Mouse (Mus musculus) heart, embryonic 13.5 days (tissue): Measurements from ENCODE around the gene Trmo. TPM values are rescaled to one million over a fixed set of nuclear protein-coding genes. Genes with fewer than 3 reads are reported as not detected.

Source experiments
- ATAC-seq: fragments of 200-750 bp; cut with Nextera tagmentation; 2 replicates; pipeline ENCODE4 v1.8.0; 2017; ENCODE audit warnings: moderate TSS enrichment; ENCODE audit not compliant: insufficient number of reproducible peaks, low FRiP score, low TSS enrichment; ENCODE audit errors: extremely low read depth
- H3K27ac ChIP-seq: fragments of 300-500 bp; sonication (generic); replicated peaks from 2 replicates; pipeline ENCODE4 v1.5.1; 2015; ENCODE audit warnings: moderate library complexity, mild to moderate bottlenecking, inconsistent platforms
- H3K27me3 ChIP-seq: fragments of 300-500 bp; sonication (generic); replicated peaks from 2 replicates; pipeline ENCODE4 v1.6.1; 2015; ENCODE audit warnings: mild to moderate bottlenecking, inconsistent platforms
- H3K36me3 ChIP-seq: fragments of 300-500 bp; sonication (generic); 2 replicates; pipeline ENCODE4 v1.6.1; 2015; ENCODE audit warnings: mild to moderate bottlenecking, inconsistent platforms
- H3K4me1 ChIP-seq: fragments of 300-500 bp; sonication (generic); 2 replicates; pipeline ENCODE4 v1.6.1; 2015; ENCODE audit warnings: inconsistent platforms
- H3K4me2 ChIP-seq: fragments of 300-500 bp; sonication (generic); 2 replicates; pipeline ENCODE4 v1.6.1; 2015; ENCODE audit warnings: inconsistent platforms, mild to moderate bottlenecking, moderate library complexity
- H3K4me3 ChIP-seq: fragments of 300-500 bp; sonication (generic); 2 replicates; pipeline ENCODE4 v1.5.1; 2015; ENCODE audit warnings: moderate library complexity, mild to moderate bottlenecking, inconsistent platforms
- H3K9ac ChIP-seq: fragments of 300-500 bp; sonication (generic); 2 replicates; pipeline ENCODE4 v1.6.1; 2015; ENCODE audit warnings: inconsistent platforms, mild to moderate bottlenecking, moderate library complexity
- H3K9me3 ChIP-seq: fragments of 300-500 bp; sonication (generic); 2 replicates; pipeline ENCODE4 v1.6.1; 2016; ENCODE audit warnings: inconsistent platforms
- WGBS: fragments of 180-500 bp; shearing (Covaris S2); methylation state at CpG from one replicate; pipeline ENCODE4 v1.1.7; 2015; ENCODE audit warnings: mixed read lengths; 5-methylcytosine and 5-hydroxymethylcytosine counted together
- polyA plus RNA-seq: library from polyadenylated mRNA; unstranded; fragments of >200 nt; fragmentation: Nextera tagmentation; extraction: Ambion mirVana; gene quantifications from 2 replicates; pipeline ENCODE4 v1.2.1, GENCODE M21; 2015

Trmo gene
- polyA plus RNA-seq, 1 experiment from 2014 or later = 7.1 TPM

DNA sequence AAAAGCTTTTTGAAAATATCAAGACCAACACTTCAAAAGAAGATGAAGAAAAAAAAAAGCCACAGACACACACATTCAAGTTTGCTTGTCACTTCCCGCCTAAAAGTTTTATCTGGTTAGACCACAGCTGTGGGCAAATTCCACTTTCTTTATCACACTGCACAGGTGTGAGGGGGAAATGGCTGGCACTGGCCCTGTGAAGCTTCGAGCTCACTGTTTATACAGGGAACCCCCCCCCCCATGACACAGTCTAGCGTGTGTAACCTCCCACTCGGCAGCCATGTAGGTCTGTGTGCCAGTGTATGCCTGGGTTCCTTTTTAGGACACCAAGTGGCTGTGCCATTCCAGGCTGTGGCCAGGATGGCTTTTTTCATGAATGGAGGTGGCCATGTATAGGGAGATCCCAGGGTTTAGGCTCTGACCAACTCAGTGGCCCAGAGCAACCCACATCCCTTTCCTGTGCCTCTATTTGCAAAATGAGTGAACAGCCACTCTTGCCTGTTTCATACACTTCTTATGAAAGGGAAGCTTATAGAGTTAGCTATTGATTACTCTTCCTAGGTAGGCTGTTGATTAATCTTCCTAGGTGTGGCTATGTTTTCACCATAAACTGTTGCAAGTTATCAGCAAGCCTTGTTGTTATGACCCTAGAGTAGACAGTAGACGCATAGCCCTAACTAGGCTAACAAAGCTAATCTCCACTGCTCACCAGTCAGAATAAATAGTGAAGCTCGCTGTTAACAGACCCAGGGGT is 15.0 kb upstream of the Trmo start:
- Histone ChIP-seq H3K27ac (no peak overlapping the region), H3K4me2 (peak overlapping the region; percentile 44; the same call in 1 of the 2 replicates), H3K4me1 (peaks cover 4% of the 10 kb centered on the region; the same call in 1 of the 2 replicates), H3K4me3 (peak overlapping the region; percentile 24; the same call in 1 of the 2 replicates), H3K9ac (no peak overlapping the region; the same call in 1 of the 2 replicates), H3K9me3 (no peaks in the 10 kb centered on the region), H3K36me3 (no peaks in the 10 kb centered on the region), H3K27me3 (no peaks in the 10 kb centered on the region)
- ATAC-seq = no peak
- WGBS = 55% methylated on average over 6 of the region's 6 CpGs

DNA sequence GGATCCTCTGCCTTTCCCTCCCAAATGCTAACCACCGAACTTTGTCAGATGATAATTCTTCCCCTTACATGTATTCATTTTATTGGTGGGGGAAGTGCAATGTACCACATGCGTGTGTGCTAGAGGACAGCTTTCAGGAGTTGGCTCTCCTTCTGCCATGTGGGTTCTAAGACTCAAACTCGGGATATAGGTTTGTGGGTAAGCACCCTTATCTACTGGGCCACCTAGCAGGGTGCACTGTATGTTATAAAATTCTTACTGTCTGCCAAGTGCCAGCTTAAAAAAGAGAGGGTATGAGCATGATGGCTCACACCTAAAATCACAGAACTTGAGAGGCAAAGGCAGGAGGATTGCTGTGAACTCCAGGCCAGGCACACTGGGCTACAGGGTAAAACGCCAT is 9.6 kb upstream of the Trmo start:
- H3K36me3 ChIP-seq = no peaks in the 10 kb centered on the region
- H3K9ac ChIP-seq = no peak overlapping the region
- H3K4me2 ChIP-seq = peak overlapping the region; percentile 20; the same call in 1 of the 2 replicates
- H3K27ac ChIP-seq = no peak overlapping the region
- ATAC-seq = no peak
- H3K4me3 ChIP-seq = no peak overlapping the region
- H3K4me1 ChIP-seq = no peaks in the 10 kb centered on the region
- H3K9me3 ChIP-seq = no peaks in the 10 kb centered on the region
- 0 out of 2 replicates have a peak, but pooled peaks cover 9% of the 10 kb centered on the region for H3K27me3 ChIP-seq
- WGBS = 70% methylated on average over 4 of the region's 4 CpGs

DNA sequence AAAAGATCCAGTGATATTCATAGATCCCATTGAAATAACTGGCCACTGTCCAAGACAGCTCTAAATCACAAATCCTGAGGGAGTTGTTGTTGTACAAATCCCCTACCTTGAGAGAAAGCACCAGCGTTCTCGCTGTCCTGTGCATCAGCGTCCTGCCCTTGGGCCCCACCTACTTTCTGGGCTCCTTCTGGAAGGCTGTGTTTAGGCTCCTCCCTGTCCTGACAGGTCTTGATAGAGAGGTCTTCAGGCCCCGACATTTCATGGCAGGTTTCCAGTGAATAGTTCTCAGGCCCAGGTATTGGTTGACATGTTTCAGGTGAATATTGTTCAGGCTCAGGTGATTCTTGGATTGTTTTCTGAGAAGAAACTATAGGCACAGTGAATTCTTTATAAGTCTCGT is 6.5 kb upstream of the Trmo start:
- no peak; the same call in 1 of the 2 replicates for ATAC-seq
- H3K27ac ChIP-seq = no peak overlapping the region

DNA sequence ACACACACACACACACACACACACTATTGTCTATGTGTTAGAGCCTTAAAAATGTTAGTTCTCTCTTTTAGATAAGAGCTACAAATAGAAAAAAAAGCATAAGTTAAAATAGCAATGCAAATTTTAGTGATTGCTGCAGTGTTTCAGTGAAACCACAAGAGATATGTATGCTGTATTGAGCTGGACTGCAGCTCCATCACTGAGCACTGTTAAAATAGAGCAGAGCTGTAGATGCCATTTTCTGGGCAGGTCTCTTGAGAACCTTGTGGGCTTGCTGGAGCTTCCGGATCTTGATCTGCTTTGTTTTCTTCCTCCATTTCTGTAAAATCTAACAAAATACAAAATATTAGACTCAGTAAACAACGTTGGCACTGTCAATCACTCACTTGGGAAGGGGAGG is 5.2 kb upstream of the Trmo start:
- H3K9ac ChIP-seq = no peak overlapping the region
- no peak overlapping the region for H3K4me2 ChIP-seq
- H3K4me3 ChIP-seq = no peak overlapping the region
- no peak for ATAC-seq
- H3K4me1 ChIP-seq = peaks cover 4% of the 10 kb centered on the region; the same call in 1 of the 2 replicates
- no peak overlapping the region for H3K27ac ChIP-seq
- H3K27me3 ChIP-seq = 0 out of 2 replicates have a peak, but pooled peaks cover 9% of the 10 kb centered on the region
- 73% methylated on average over 2 of the region's 2 CpGs for WGBS
- H3K9me3 ChIP-seq = no peaks in the 10 kb centered on the region
- no peaks in the 10 kb centered on the region for H3K36me3 ChIP-seq

More for the DNA sequence above, 6.5 kb upstream of the Trmo start:
- no peaks in the 10 kb centered on the region for H3K36me3 ChIP-seq
- no peak overlapping the region for H3K4me3 ChIP-seq
- WGBS = 27% methylated on average over 5 of the region's 5 CpGs
- H3K9me3 ChIP-seq = no peaks in the 10 kb centered on the region
- no peaks in the 10 kb centered on the region for H3K4me1 ChIP-seq
- 0 out of 2 replicates have a peak overlapping the region, but pooled peaks have one; percentile 2 for H3K4me2 ChIP-seq
- no peak overlapping the region for H3K9ac ChIP-seq
- 0 out of 2 replicates have a peak, but pooled peaks cover 9% of the 10 kb centered on the region for H3K27me3 ChIP-seq

DNA sequence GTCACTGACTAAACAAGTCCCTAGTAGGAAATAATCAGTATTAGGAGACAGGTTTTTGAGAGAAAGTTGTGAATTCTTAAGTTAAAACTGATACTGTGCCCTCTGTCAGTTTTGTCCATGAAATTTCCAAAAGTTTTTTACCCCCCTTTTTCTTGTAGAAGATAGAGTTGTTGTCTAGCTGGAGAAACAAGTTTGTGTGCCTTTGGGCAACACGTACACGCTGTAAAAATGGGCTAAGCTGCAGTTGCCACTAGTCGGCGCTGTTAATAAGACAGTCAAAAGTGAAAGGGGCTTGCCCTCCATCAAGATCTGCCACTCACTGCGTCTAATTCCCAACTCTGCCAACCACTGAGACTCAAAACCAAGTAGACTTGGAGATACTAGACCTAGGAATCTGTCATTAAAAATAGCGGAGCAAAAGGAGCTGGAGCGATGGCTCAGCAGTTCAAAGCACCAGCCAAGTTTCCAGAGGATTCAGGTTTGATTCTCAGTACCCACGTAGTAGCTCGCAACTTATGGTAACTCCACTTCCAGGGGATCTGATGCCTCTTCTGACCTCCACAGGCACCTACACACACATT is 1.2 kb upstream of the Trmo start:
- no peak for ATAC-seq
- Histone ChIP-seq H3K36me3 (peaks cover 21% of the 10 kb centered on the region), H3K4me2 (peak overlapping the region; percentile 73), H3K9ac (peak overlapping the region; percentile 90), H3K4me1 (peaks cover 7% of the 10 kb centered on the region), H3K27me3 (no peaks in the 10 kb centered on the region), H3K9me3 (no peaks in the 10 kb centered on the region), H3K27ac (peak overlapping the region; percentile 95), H3K4me3 (peak overlapping the region; percentile 71)
- WGBS = 21% methylated on average over 9 of the region's 9 CpGs

DNA sequence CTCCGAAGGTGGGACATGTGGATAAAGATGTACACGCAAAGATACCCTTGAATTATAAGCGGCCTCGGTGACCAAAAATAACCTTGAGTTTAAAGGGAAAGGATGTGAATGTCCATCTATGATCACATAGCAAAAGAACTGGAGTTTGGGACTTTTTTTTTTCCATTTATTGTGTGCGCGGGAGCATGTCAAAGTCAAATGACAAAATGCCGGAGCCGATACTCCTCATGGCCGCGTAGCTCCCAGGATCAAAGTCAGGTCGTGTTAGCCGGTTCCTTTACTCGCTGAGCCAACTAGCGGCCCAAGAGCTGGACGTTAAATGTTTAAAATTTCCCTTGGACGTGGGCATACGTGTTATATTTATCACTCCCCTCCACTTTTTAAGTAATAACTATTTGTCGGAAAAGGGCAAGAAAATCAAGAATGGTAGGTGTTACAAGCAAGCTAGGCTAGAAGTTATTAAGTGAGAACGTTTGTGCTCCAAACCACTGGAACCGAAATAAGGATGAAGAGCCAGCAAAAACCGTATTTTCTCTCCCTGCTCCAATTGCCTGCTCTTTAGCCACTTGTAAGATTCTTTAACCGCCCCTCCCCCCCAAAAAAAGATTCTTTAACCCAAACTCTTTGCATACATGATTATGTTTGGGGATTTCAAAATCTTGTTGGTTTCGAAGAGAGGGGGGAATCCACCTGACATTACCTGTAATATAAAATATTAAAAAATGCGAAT is 540 bp upstream of the Trmo start:
- Histone ChIP-seq H3K36me3 (peaks cover 28% of the 10 kb centered on the region), H3K9me3 (no peaks in the 10 kb centered on the region), H3K4me2 (peak overlapping the region; percentile 73), H3K4me1 (peaks cover 7% of the 10 kb centered on the region), H3K27ac (peak overlapping the region; percentile 95), H3K27me3 (no peaks in the 10 kb centered on the region), H3K4me3 (peak overlapping the region; percentile 71), H3K9ac (peak overlapping the region; percentile 90)
- no peak for ATAC-seq
- 2% methylated on average over 24 of the region's 24 CpGs for WGBS

DNA sequence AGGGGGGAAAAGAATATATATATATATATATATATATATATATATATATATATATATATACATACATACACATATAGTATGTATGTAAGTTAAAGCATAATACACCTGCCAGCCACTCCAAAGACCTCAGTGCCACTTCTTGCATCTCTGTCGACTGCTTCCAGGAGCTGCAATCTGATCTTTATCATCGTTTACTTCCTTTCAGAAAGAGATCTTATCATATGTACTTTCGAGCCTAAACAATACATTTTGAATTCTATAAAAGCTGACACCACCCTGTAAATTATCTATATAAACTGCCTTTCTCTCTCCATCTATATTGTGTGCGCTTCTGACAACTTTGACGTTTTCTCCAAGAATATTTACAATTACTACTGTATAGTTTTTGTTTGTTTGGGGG is 681 bp downstream of the Trmo start:
- Histone ChIP-seq H3K4me1 (peaks cover 7% of the 10 kb centered on the region), H3K4me2 (peak overlapping the region; percentile 73), H3K27ac (peak overlapping the region; percentile 95), H3K36me3 (peaks cover 39% of the 10 kb centered on the region), H3K9ac (peak overlapping the region; percentile 90), H3K4me3 (peak overlapping the region; percentile 71), H3K27me3 (no peaks in the 10 kb centered on the region), H3K9me3 (no peaks in the 10 kb centered on the region)
- ATAC-seq = no peak
- 22% methylated on average over 5 of the region's 5 CpGs for WGBS

DNA sequence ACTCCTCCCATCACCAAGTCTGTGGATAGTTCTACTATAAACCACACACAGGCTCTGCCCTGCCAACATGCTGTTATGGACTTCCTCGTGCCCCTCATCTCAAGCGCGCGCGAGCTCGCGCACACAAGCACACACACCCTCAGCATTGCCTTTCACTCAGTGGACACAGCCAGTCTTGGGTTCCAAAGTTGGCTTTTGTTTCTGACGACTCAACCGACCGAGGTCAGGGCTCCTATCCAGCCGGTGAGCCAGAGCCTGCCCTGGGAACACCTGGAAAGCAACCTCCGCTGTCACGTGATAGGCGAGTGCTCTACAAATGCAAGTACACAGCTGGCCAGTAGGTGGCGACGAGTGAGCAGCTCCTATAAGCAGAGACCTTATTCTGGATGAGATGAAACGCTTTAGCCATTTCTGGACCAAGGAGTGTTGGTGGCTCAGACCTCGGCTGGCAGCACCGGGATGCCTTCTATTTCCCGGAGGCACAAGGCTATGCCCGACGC is 14.3 kb downstream of the Trmo start:
- Histone ChIP-seq H3K4me2 (peak overlapping the region; percentile 80), H3K36me3 (peaks cover 42% of the 10 kb centered on the region), H3K9ac (peak overlapping the region; percentile 74; the same call in 1 of the 2 replicates), H3K27ac (no peak overlapping the region), H3K4me1 (peaks cover 26% of the 10 kb centered on the region), H3K27me3 (no peaks in the 10 kb centered on the region), H3K4me3 (peak overlapping the region; percentile 51), H3K9me3 (no peaks in the 10 kb centered on the region)
- 15% methylated on average over 22 of the region's 22 CpGs for whole genome bisulfite sequencing
- ATAC-seq = 0 out of 2 replicates have a peak, but pooled peaks have one; percentile 56

DNA sequence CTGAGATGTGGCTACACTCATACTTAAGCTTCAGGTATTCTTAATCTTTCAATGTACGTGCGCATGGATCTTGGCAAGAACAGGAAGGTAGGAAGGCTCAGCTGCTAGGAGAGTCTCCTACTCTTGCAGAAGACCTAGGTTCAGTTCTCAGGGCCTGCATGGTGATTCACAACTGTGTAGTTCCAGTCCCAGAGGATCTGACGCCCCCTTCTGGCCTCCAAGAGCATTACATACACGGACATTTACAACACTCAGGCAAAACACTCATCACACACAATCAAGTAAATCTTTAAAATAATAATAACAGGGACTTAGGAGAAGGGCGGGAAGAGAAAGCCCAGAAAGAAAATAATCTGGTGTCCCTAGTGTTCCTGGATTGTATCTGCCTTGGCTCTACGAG is 14.8 kb downstream of the Trmo start:
- Histone ChIP-seq H3K4me2 (peak overlapping the region; percentile 80), H3K27me3 (no peaks in the 10 kb centered on the region), H3K4me1 (peaks cover 26% of the 10 kb centered on the region), H3K36me3 (peaks cover 38% of the 10 kb centered on the region), H3K9me3 (no peaks in the 10 kb centered on the region), H3K27ac (no peak overlapping the region), H3K9ac (peak overlapping the region; percentile 74; the same call in 1 of the 2 replicates), H3K4me3 (peak overlapping the region; percentile 51)
- WGBS = 57% methylated on average over 6 of the region's 6 CpGs
- no peak for ATAC-seq

DNA sequence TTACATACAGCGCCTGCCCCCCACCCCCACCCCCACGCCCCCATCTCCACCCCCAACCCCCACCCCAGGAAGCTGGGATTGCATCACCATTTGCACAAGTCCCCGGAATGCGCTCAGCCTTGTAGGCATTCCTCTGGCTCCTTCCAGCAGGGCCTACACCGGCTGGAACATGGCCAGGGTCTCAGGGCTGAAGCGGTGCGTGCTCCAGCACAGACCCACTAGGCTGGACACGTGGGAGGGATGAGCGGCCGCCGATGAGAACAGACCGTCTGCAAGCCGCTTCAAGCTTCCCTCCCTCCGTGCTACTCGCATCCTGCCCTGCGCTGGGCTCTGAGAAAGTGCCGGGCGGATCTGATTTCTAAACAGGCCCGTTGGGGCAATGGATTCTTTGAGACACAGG is 18.2 kb downstream of the Trmo start:
- H3K4me1 ChIP-seq = peaks cover 32% of the 10 kb centered on the region
- H3K27ac ChIP-seq = no peak overlapping the region
- peaks cover 29% of the 10 kb centered on the region for H3K27me3 ChIP-seq
- H3K4me2 ChIP-seq = peak overlapping the region; percentile 64
- WGBS = 1% methylated on average over 19 of the region's 19 CpGs
- H3K4me3 ChIP-seq = peak overlapping the region; percentile 37
- H3K9me3 ChIP-seq = peaks cover 5% of the 10 kb centered on the region; the same call in 1 of the 2 replicates
- H3K9ac ChIP-seq = peak overlapping the region; percentile 64
- ATAC-seq = peak; percentile 48; the same call in 1 of the 2 replicates
- peaks cover 3% of the 10 kb centered on the region for H3K36me3 ChIP-seq

DNA sequence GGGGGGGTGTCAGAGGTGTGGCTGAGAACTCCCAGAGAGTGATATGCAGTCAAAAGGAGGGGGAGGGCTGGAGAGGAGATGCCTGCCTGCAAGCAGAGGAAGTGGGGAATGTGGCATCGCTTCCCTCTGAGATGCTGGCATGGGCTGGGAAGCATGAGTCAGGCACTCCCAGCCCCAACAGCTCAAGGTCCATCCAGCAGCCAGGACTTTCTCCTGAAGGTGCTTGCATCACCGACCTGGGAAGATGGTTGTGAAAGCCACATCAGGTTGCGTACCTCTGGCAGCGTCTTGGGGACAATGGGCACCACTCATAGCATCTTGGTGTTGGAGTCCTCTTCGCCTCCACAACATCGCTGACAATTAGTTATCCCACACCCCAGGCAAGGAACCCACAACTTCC is 18.8 kb downstream of the Trmo start:
- H3K9me3 ChIP-seq = peaks cover 5% of the 10 kb centered on the region; the same call in 1 of the 2 replicates
- peaks cover 32% of the 10 kb centered on the region for H3K4me1 ChIP-seq
- no peaks in the 10 kb centered on the region for H3K36me3 ChIP-seq
- 32% methylated on average over 6 of the region's 6 CpGs for WGBS
- peaks cover 34% of the 10 kb centered on the region for H3K27me3 ChIP-seq
- H3K4me2 ChIP-seq = peak overlapping the region; percentile 64
- no peak overlapping the region for H3K27ac ChIP-seq
- H3K4me3 ChIP-seq = no peak overlapping the region
- no peak overlapping the region for H3K9ac ChIP-seq
- ATAC-seq = no peak
